13 mouse cellular contexts compared by ENCODE assay signal in the genomic region with DNA sequence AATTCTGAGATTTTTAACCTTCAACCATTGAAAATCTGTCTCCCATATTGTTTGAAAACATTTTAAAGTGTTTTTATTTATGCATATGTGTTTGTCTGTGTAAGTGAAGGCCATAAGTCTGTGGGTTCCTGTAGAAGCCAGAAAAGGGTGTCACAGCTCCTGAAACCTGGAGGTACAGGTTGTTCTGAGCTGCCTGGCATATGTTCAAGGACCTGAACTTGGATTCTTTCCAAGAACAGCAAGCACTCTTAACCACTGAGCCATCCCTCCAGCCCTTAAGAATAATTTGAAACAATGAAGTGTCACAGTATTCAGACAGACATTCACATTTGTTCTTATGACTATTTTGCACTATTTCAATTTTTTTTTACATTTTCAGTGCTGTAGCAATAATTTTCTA.
DNase-seq lines count a peak whose midpoint lies in the region.
"Had no signal": no experiment of that assay in that cellular context is flagged by ENCODE, and none has a peak within 500 bp of the region (broad histone marks: within the 10 kb centered on the region; RNA-seq: fewer than 3 reads in every experiment).

No protein-coding gene starts in this region.

- peak; percentile 14 for DNase-seq in heart, postnatal 4 days
- no peak for DNase-seq in heart, adult 8-10 months (ENCODE audit: low spot score)
- DNase-seq in brain, adult 2 months (ENCODE audit: low read depth, low spot score), result peak; percentile 58
- peak; percentile 25 for DNase-seq in cerebellum, adult 11-12 months
- DNase-seq in cerebellum, postnatal 25 days, result peak; percentile 38 to 67
- DNase-seq in adipocyte (ENCODE audit: low spot score), result no peak
- no peak for DNase-seq in urinary bladder, postnatal 36 days (ENCODE audit: low spot score in 2 of 2)
- DNase-seq: gastrocnemius, postnatal 10 days; heart, adult 2 months; kidney, adult 18-20 months; lung, postnatal 4 days; retina, postnatal 1 day; thymus, postnatal 25 days had no signal

Comparison
In these comparisons a context has a peak if more than half of its experiments do, and no peak if none do; other contexts are left out.
1. DNase-seq: peak in heart, postnatal 4 days (single experiment), brain, adult 2 months (single experiment), cerebellum, adult 11-12 months (single experiment) and cerebellum, postnatal 25 days (2 of 2); none in heart, adult 8-10 months (single experiment), adipocyte (single experiment) and urinary bladder, postnatal 36 days (0 of 2).